Mouse (Mus musculus) megakaryocyte, embryonic 14.5 days (primary cell): ENCODE results near the gene Nudt16l1. TPM values are rescaled to one million over a fixed set of nuclear protein-coding genes. Genes with fewer than 3 reads are reported as not detected.

Experiments used
- H3K27me3 ChIP-seq: replicated peaks from 2 replicates; pipeline ENCODE3; 2012; ENCODE audit warnings: inconsistent platforms
- H3K36me3 ChIP-seq: replicated peaks from 2 replicates; pipeline ENCODE3; 2012; ENCODE audit warnings: low read length, inconsistent platforms, mixed read lengths
- H3K4me1 ChIP-seq: 2 replicates; pipeline ENCODE4 v1.6.1; 2012; ENCODE audit warnings: inconsistent platforms
- H3K4me3 ChIP-seq: replicated peaks from 2 replicates; pipeline ENCODE3; 2012; ENCODE audit warnings: moderate library complexity, mild to moderate bottlenecking, inconsistent platforms
- H3K9me3 ChIP-seq: 2 replicates; pipeline ENCODE4 v1.6.1; 2012; ENCODE audit warnings: inconsistent platforms
- FLI1 ChIP-seq: IDR thresholded peaks from 2 replicates; pipeline ENCODE4 v1.6.1; 2012; ENCODE audit warnings: low read length, inconsistent platforms, mixed read lengths
- GATA1 ChIP-seq: IDR thresholded peaks from 3 replicates; pipeline ENCODE4 v1.6.1; 2012; ENCODE audit warnings: mixed read lengths, low read length, inconsistent platforms, borderline replicate concordance
- polyA plus RNA-seq: library from polyadenylated mRNA; stranded (reverse); fragments of >175 nt; gene quantifications from 2 replicates; pipeline ENCODE4 v1.2.3, GENCODE M21; 2012; ENCODE audit warnings: low replicate concordance; ENCODE audit not compliant: insufficient read depth

Gene Nudt16l1
- polyA plus RNA-seq, 1 experiment, result 30.1 TPM

DNA sequence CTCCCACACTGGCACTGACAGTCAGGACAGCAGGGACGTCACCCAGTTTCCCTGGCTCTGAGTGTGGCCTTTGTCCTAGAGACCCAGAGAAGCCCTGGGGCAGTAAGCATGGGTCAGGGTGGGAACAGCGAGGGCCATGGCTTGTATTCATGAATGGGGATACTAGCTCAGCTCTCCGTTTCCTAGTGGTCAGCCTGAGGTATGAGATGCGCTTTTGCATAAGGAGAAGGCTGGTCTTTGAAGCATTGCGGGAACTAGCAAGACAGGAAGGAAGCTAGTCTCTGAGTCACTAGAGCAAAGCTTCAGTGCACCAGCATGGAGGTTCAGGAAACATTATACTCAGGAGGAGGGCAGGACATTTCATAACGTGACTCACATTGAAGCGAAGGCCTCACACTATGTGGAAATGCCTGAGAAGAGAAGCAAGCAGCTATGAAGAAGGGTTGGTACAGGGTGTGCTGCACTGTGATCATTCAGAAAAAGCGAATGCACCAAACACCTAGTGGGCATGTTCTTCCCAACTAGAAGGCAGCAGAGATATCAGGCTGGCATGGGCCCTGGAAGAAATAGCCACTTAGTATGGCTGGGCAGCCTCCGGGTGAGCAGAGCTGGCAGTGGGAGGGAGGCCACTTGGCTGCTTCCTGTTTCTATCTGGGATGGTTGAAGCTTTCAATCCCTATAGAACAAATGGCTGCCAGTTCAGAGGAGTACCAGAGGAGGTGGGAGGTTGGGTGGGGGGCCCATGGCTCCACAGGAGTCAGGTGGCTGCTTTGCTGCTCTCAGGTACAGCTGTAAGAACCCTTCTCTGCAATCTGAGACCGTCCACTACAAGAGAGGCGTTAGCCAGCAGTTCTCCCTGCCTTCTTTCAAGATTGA is 25.4 kb upstream of the Nudt16l1 start:
- H3K4me1 ChIP-seq, result peaks cover 62% of the 10 kb centered on the region
- peak overlapping the region; percentile 80 for H3K4me3 ChIP-seq
- no peaks in the 10 kb centered on the region for H3K27me3 ChIP-seq
- H3K9me3 ChIP-seq, result no peaks in the 10 kb centered on the region
- H3K36me3 ChIP-seq, result peaks cover 94% of the 10 kb centered on the region
- TF ChIP-seq GATA1 (no peak), FLI1 (0 out of 2 replicates have a peak, but pooled peaks have one; percentile 13)

GRCm38 (mm10) chr16:4913783-4914735 is 24.5 kb upstream of the Nudt16l1 start:
- TF ChIP-seq GATA1, result no peak
- TF ChIP-seq FLI1, result no peak
- Histone ChIP-seq H3K36me3 (peaks cover 94% of the 10 kb centered on the region), H3K9me3 (no peaks in the 10 kb centered on the region), H3K27me3 (no peaks in the 10 kb centered on the region), H3K4me3 (peak overlapping the region; percentile 80), H3K4me1 (peaks cover 67% of the 10 kb centered on the region)

DNA sequence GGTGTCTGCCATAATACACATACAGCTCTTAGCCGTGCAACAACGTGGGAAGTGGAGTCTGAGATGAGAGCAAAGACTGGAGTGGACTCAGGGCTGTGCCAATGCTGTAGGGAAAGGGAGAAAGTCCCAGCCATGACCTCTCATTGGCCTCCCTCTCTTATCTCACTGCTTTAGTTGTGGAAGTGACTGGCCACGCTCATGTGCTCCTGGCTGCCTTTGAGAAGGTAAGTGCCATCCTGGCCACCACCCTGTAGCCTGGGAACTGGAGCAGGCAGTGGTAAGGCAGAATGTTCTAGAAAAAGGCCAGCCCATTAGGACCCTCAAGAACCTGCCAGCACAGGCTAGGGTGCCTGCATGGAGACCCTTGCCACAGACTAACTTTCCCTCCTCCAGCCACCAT is 22.6 kb upstream of the Nudt16l1 start:
- Histone ChIP-seq H3K4me3 (peak overlapping the region; percentile 42), H3K9me3 (no peaks in the 10 kb centered on the region), H3K36me3 (peaks cover 94% of the 10 kb centered on the region), H3K4me1 (peaks cover 81% of the 10 kb centered on the region), H3K27me3 (no peaks in the 10 kb centered on the region)
- TF ChIP-seq FLI1 (no peak), GATA1 (no peak)

GRCm38 (mm10) chr16:4916608-4917007 is 22.0 kb upstream of the Nudt16l1 start:
- peaks cover 80% of the 10 kb centered on the region for H3K4me1 ChIP-seq
- no peaks in the 10 kb centered on the region for H3K9me3 ChIP-seq
- H3K4me3 ChIP-seq, result no peak overlapping the region
- TF ChIP-seq FLI1, result no peak
- H3K27me3 ChIP-seq, result no peaks in the 10 kb centered on the region
- peaks cover 92% of the 10 kb centered on the region for H3K36me3 ChIP-seq

- no peaks in the 10 kb centered on the region for H3K9me3 ChIP-seq
- no peaks in the 10 kb centered on the region for H3K27me3 ChIP-seq
- TF ChIP-seq FLI1 (no peak), GATA1 (no peak)
- peaks cover 93% of the 10 kb centered on the region for H3K36me3 ChIP-seq
- H3K4me1 ChIP-seq, result peaks cover 66% of the 10 kb centered on the region
- peak overlapping the region; percentile 71 for H3K4me3 ChIP-seq
Measured at GRCm38 (mm10) chr16:4920556-4920955, 18.0 kb upstream of the Nudt16l1 start.

DNA sequence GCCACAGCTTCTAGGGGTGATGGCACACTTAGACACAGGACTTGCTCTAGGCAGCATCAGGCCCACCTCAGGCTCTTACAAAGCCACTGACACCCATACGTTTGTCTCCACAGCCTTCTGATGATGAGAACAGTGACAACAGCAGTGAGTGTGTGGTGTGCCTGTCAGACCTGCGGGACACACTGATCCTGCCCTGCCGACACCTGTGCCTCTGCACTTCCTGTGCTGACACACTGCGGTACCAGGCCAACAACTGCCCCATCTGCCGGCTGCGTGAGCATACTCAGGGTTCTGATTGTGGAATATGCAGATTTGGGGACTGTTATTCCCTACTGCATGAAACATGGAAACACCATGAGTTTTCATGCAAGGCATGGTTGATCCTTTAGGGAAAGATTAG is 16.1 kb upstream of the Nudt16l1 start:
- Histone ChIP-seq H3K36me3 (peaks cover 94% of the 10 kb centered on the region), H3K4me3 (no peak overlapping the region), H3K27me3 (no peaks in the 10 kb centered on the region), H3K9me3 (no peaks in the 10 kb centered on the region), H3K4me1 (peaks cover 63% of the 10 kb centered on the region)
- TF ChIP-seq FLI1 (no peak), GATA1 (no peak)

- H3K36me3 ChIP-seq, result peaks cover 94% of the 10 kb centered on the region
- H3K4me3 ChIP-seq, result no peak overlapping the region
- no peaks in the 10 kb centered on the region for H3K27me3 ChIP-seq
- H3K4me1 ChIP-seq, result peaks cover 72% of the 10 kb centered on the region
- no peaks in the 10 kb centered on the region for H3K9me3 ChIP-seq
- TF ChIP-seq GATA1 (no peak), FLI1 (no peak)
Measured at GRCm38 (mm10) chr16:4923996-4924395, 14.6 kb upstream of the Nudt16l1 start.

DNA sequence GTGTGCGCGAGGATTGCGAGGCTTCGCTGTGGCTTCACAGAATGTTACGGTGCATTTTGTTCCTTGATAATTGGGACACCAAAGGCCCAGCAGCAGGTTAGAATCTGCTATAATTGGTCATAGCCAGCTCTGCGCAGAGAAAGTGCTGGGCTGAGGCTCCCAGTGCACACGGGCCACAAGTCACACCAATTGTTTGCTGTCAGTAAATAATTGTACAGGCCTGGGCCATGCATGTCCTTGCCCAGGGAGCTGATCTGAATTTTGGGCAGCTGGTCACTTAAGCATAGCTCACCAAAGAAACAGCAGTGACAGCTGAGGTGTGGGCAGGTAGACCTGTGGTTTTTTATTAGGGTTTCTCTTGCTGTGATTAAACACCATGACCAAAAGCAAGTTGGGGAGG is 10.6 kb upstream of the Nudt16l1 start:
- Histone ChIP-seq H3K4me1 (peaks cover 56% of the 10 kb centered on the region), H3K4me3 (no peak overlapping the region), H3K9me3 (no peaks in the 10 kb centered on the region), H3K36me3 (peaks cover 95% of the 10 kb centered on the region), H3K27me3 (no peaks in the 10 kb centered on the region)
- TF ChIP-seq GATA1 (no peak), FLI1 (no peak)

- no peak for TF ChIP-seq FLI1
- no peak for TF ChIP-seq GATA1
- H3K4me3 ChIP-seq, result no peak overlapping the region
- H3K9me3 ChIP-seq, result no peaks in the 10 kb centered on the region
Measured at GRCm38 (mm10) chr16:4928474-4928873, 10.1 kb upstream of the Nudt16l1 start.

More at GRCm38 (mm10) chr16:4928474-4928873, 10.1 kb upstream of the Nudt16l1 start:
- H3K27me3 ChIP-seq, result no peaks in the 10 kb centered on the region
- H3K4me1 ChIP-seq, result peaks cover 56% of the 10 kb centered on the region
- peaks cover 95% of the 10 kb centered on the region for H3K36me3 ChIP-seq
